Mouse (Mus musculus) liver, embryonic 15.5 days (tissue): ENCODE results near the gene March10. TPM values are rescaled to one million over a fixed set of nuclear protein-coding genes. Genes with fewer than 3 reads are reported as not detected.

Source experiments
- ATAC-seq: fragments of 200-750 bp; cut with Nextera tagmentation; 2 replicates; pipeline ENCODE4 v1.8.0; 2017; ENCODE audit warnings: moderate number of reproducible peaks, mild to moderate bottlenecking, moderate library complexity; ENCODE audit not compliant: insufficient read depth
- H3K27ac ChIP-seq: fragments of 300-500 bp; sonication (generic); replicated peaks from 2 replicates; pipeline ENCODE4 v1.5.1; 2015; ENCODE audit warnings: mild to moderate bottlenecking, inconsistent platforms
- H3K27me3 ChIP-seq: fragments of 300-500 bp; sonication (generic); 2 replicates; pipeline ENCODE4 v1.6.1; 2015; ENCODE audit warnings: mild to moderate bottlenecking, inconsistent platforms
- H3K36me3 ChIP-seq: fragments of 300-500 bp; sonication (generic); replicated peaks from 2 replicates; pipeline ENCODE4 v1.6.1; 2015; ENCODE audit warnings: moderate library complexity, mild to moderate bottlenecking, inconsistent platforms
- H3K4me1 ChIP-seq: fragments of 300-500 bp; sonication (generic); replicated peaks from 2 replicates; pipeline ENCODE4 v1.6.1; 2015; ENCODE audit warnings: inconsistent platforms
- H3K4me2 ChIP-seq: fragments of 300-500 bp; sonication (generic); 2 replicates; pipeline ENCODE4 v1.6.1; 2015; ENCODE audit warnings: moderate library complexity, mild to moderate bottlenecking, inconsistent platforms
- H3K4me3 ChIP-seq: fragments of 300-500 bp; sonication (generic); replicated peaks from 2 replicates; pipeline ENCODE4 v1.5.1; 2015; ENCODE audit warnings: mild to moderate bottlenecking, inconsistent platforms
- H3K9ac ChIP-seq: fragments of 300-500 bp; sonication (generic); 2 replicates; pipeline ENCODE4 v1.6.1; 2015; ENCODE audit warnings: moderate library complexity, mild to moderate bottlenecking, inconsistent platforms
- H3K9me3 ChIP-seq: fragments of 300-500 bp; sonication (generic); replicated peaks from 2 replicates; pipeline ENCODE4 v1.6.1; 2016; ENCODE audit warnings: inconsistent platforms
- WGBS: fragments of 180-500 bp; shearing (Covaris S2); methylation state at CpG from one replicate; pipeline ENCODE4 v1.1.7; 2015; ENCODE audit warnings: mixed read lengths; ENCODE audit not compliant: insufficient replicate concordance; 5-methylcytosine and 5-hydroxymethylcytosine counted together
- polyA plus RNA-seq: library from polyadenylated mRNA; unstranded; fragments of >200 nt; fragmentation: Nextera tagmentation; extraction: Ambion mirVana; gene quantifications from 2 replicates; pipeline ENCODE4 v1.2.1, GENCODE M21; 2015

March10 gene
- polyA plus RNA-seq, 1 experiment from 2014 or later: not detected

GRCm38 (mm10) chr11:105466756-105467155 is 10.2 kb upstream of the March10 start:
- Histone ChIP-seq H3K27me3 (no peaks in the 10 kb centered on the region; the same call in 1 of the 2 replicates), H3K9me3 (no peaks in the 10 kb centered on the region), H3K4me1 (no peaks in the 10 kb centered on the region), H3K4me2 (no peak overlapping the region), H3K36me3 (no peaks in the 10 kb centered on the region), H3K9ac (no peak overlapping the region), H3K4me3 (no peak overlapping the region), H3K27ac (no peak overlapping the region)
- 12% methylated on average over 4 of the region's 4 CpGs for WGBS
- no peak for ATAC-seq

GRCm38 (mm10) chr11:105465488-105465887 is 9.0 kb upstream of the March10 start:
- no peak for ATAC-seq
- H3K9ac ChIP-seq: no peak overlapping the region

GRCm38 (mm10) chr11:105464430-105464967 is 8.0 kb upstream of the March10 start:
- no peak for ATAC-seq
- H3K36me3 ChIP-seq: no peaks in the 10 kb centered on the region
- H3K9ac ChIP-seq: no peak overlapping the region
- no peaks in the 10 kb centered on the region; the same call in 1 of the 2 replicates for H3K27me3 ChIP-seq
- no peaks in the 10 kb centered on the region for H3K4me1 ChIP-seq
- H3K4me2 ChIP-seq: no peak overlapping the region
- WGBS: 42% methylated on average over 8 of the region's 8 CpGs
- H3K4me3 ChIP-seq: no peak overlapping the region
- no peaks in the 10 kb centered on the region for H3K9me3 ChIP-seq
- no peak overlapping the region for H3K27ac ChIP-seq

More at GRCm38 (mm10) chr11:105465488-105465887, 9.0 kb upstream of the March10 start:
- Histone ChIP-seq H3K9me3 (no peaks in the 10 kb centered on the region), H3K36me3 (no peaks in the 10 kb centered on the region), H3K27ac (no peak overlapping the region), H3K4me3 (no peak overlapping the region), H3K4me1 (no peaks in the 10 kb centered on the region), H3K4me2 (no peak overlapping the region), H3K27me3 (no peaks in the 10 kb centered on the region; the same call in 1 of the 2 replicates)
- WGBS: 66% methylated on average over 9 of the region's 9 CpGs

GRCm38 (mm10) chr11:105459900-105460299 is 3.4 kb upstream of the March10 start:
- no peak overlapping the region for H3K9ac ChIP-seq
- WGBS: 45% methylated on average over 5 of the region's 5 CpGs

GRCm38 (mm10) chr11:105457041-105457440 is 506 bp upstream of the March10 start:
- ATAC-seq: no peak
- H3K4me2 ChIP-seq: no peak overlapping the region

More at GRCm38 (mm10) chr11:105459900-105460299, 3.4 kb upstream of the March10 start:
- H3K4me1 ChIP-seq: 0 out of 2 replicates have a peak, but pooled peaks cover 4% of the 10 kb centered on the region
- peaks cover 33% of the 10 kb centered on the region for H3K27me3 ChIP-seq
- ATAC-seq: no peak
- no peaks in the 10 kb centered on the region for H3K9me3 ChIP-seq
- no peak overlapping the region for H3K27ac ChIP-seq
- no peaks in the 10 kb centered on the region for H3K36me3 ChIP-seq
- H3K4me2 ChIP-seq: no peak overlapping the region
- H3K4me3 ChIP-seq: no peak overlapping the region

GRCm38 (mm10) chr11:105455118-105455517 is 1.4 kb downstream of the March10 start:
- Histone ChIP-seq H3K27ac (no peak overlapping the region), H3K4me2 (no peak overlapping the region), H3K9me3 (no peaks in the 10 kb centered on the region), H3K9ac (no peak overlapping the region), H3K4me1 (0 out of 2 replicates have a peak, but pooled peaks cover 4% of the 10 kb centered on the region), H3K27me3 (peaks cover 40% of the 10 kb centered on the region), H3K4me3 (no peak overlapping the region), H3K36me3 (no peaks in the 10 kb centered on the region)
- no peak for ATAC-seq
- WGBS: 71% methylated on average over 5 of the region's 5 CpGs

More at GRCm38 (mm10) chr11:105457041-105457440, 506 bp upstream of the March10 start:
- no peak overlapping the region for H3K27ac ChIP-seq
- no peaks in the 10 kb centered on the region for H3K9me3 ChIP-seq
- no peak overlapping the region for H3K9ac ChIP-seq
- WGBS: 60% methylated on average over 7 of the region's 7 CpGs
- 0 out of 2 replicates have a peak, but pooled peaks cover 4% of the 10 kb centered on the region for H3K4me1 ChIP-seq
- H3K27me3 ChIP-seq: peaks cover 40% of the 10 kb centered on the region
- no peaks in the 10 kb centered on the region for H3K36me3 ChIP-seq
- H3K4me3 ChIP-seq: no peak overlapping the region

GRCm38 (mm10) chr11:105453084-105453483 is 3.5 kb downstream of the March10 start:
- 0 out of 2 replicates have a peak, but pooled peaks cover 4% of the 10 kb centered on the region for H3K4me1 ChIP-seq
- H3K27ac ChIP-seq: no peak overlapping the region
- ATAC-seq: no peak
- H3K27me3 ChIP-seq: peaks cover 38% of the 10 kb centered on the region
- no peak overlapping the region for H3K4me2 ChIP-seq
- no peaks in the 10 kb centered on the region for H3K9me3 ChIP-seq
- no peaks in the 10 kb centered on the region for H3K36me3 ChIP-seq
- H3K4me3 ChIP-seq: no peak overlapping the region
- WGBS: 64% methylated on average over 4 of the region's 4 CpGs
- no peak overlapping the region for H3K9ac ChIP-seq

GRCm38 (mm10) chr11:105452504-105452903 is 4.0 kb downstream of the March10 start:
- Histone ChIP-seq H3K4me3 (no peak overlapping the region), H3K4me1 (0 out of 2 replicates have a peak, but pooled peaks cover 4% of the 10 kb centered on the region), H3K9ac (no peak overlapping the region), H3K27ac (no peak overlapping the region), H3K36me3 (no peaks in the 10 kb centered on the region), H3K4me2 (no peak overlapping the region), H3K27me3 (peaks cover 35% of the 10 kb centered on the region), H3K9me3 (no peaks in the 10 kb centered on the region)
- ATAC-seq: no peak
- WGBS: 52% methylated on average over 4 of the region's 4 CpGs

- no peak overlapping the region for H3K27ac ChIP-seq
- no peak overlapping the region for H3K9ac ChIP-seq
- no peak overlapping the region for H3K4me2 ChIP-seq
- ATAC-seq: no peak
- no peaks in the 10 kb centered on the region for H3K9me3 ChIP-seq
- H3K4me1 ChIP-seq: 0 out of 2 replicates have a peak, but pooled peaks cover 4% of the 10 kb centered on the region
- no peak overlapping the region for H3K4me3 ChIP-seq
- no peaks in the 10 kb centered on the region for H3K36me3 ChIP-seq
- WGBS: 58% methylated on average over 7 of the region's 7 CpGs
- peaks cover 27% of the 10 kb centered on the region for H3K27me3 ChIP-seq
Observed at GRCm38 (mm10) chr11:105451553-105452135, 4.9 kb downstream of the March10 start.

GRCm38 (mm10) chr11:105449581-105450315 is 6.8 kb downstream of the March10 start:
- no peak for ATAC-seq
- WGBS: 55% methylated on average over 12 of the region's 12 CpGs
- H3K27ac ChIP-seq: no peak overlapping the region
- no peaks in the 10 kb centered on the region for H3K9me3 ChIP-seq
- H3K4me3 ChIP-seq: no peak overlapping the region
- H3K4me2 ChIP-seq: no peak overlapping the region
- H3K27me3 ChIP-seq: peaks cover 8% of the 10 kb centered on the region; the same call in 1 of the 2 replicates
- no peak overlapping the region for H3K9ac ChIP-seq
- no peaks in the 10 kb centered on the region for H3K36me3 ChIP-seq
- no peaks in the 10 kb centered on the region for H3K4me1 ChIP-seq

GRCm38 (mm10) chr11:105447661-105448060 is 8.9 kb downstream of the March10 start:
- Histone ChIP-seq H3K36me3 (no peaks in the 10 kb centered on the region), H3K9ac (no peak overlapping the region), H3K4me3 (no peak overlapping the region), H3K27me3 (0 out of 2 replicates have a peak, but pooled peaks cover 3% of the 10 kb centered on the region), H3K9me3 (no peaks in the 10 kb centered on the region), H3K4me1 (no peaks in the 10 kb centered on the region), H3K4me2 (no peak overlapping the region), H3K27ac (no peak overlapping the region)
- ATAC-seq: no peak
- 39% methylated on average over 6 of the region's 6 CpGs for WGBS
